Mouse (Mus musculus): ENCODE data around the gene Srebf2. TPM values are rescaled to one million over a fixed set of nuclear protein-coding genes. Genes with fewer than 3 reads are reported as not detected.

Srebf2 gene
- polyA plus RNA-seq, 1 experiment from 2014 or later = 276 TPM

- no peak overlapping the region for H3K4me2 ChIP-seq (replicated peaks)
- H3K9me3 ChIP-seq = no peaks in the 10 kb centered on the region
- H3K27ac ChIP-seq (replicated peaks) = no peak overlapping the region
- 77% methylated on average over 17 of the region's 17 CpGs for WGBS
- peaks cover 56% of the 10 kb centered on the region for H3K4me1 ChIP-seq
- ATAC-seq (ENCODE audit: low FRiP score, low read depth) = no peak
- no peak overlapping the region for H3K9ac ChIP-seq (replicated peaks)
- no peaks in the 10 kb centered on the region for H3K36me3 ChIP-seq
- H3K27me3 ChIP-seq = no peaks in the 10 kb centered on the region
- H3K4me3 ChIP-seq = no peak overlapping the region
Measured at GRCm38 (mm10) chr15:82158243-82159035, 11.5 kb downstream of the Srebf2 start.

- H3K4me3 ChIP-seq = no peak overlapping the region
- H3K9ac ChIP-seq (replicated peaks) = no peak overlapping the region
- ATAC-seq (ENCODE audit: low FRiP score, low read depth) = no peak
- no peaks in the 10 kb centered on the region for H3K9me3 ChIP-seq
- H3K27ac ChIP-seq (replicated peaks) = no peak overlapping the region
- no peak overlapping the region for H3K4me2 ChIP-seq (replicated peaks)
- WGBS = 89% methylated on average over 9 of the region's 9 CpGs
- no peaks in the 10 kb centered on the region for H3K27me3 ChIP-seq
- H3K4me1 ChIP-seq = peaks cover 55% of the 10 kb centered on the region
- no peaks in the 10 kb centered on the region for H3K36me3 ChIP-seq
Measured at GRCm38 (mm10) chr15:82159471-82159870, 12.5 kb downstream of the Srebf2 start.

- H3K27ac ChIP-seq (replicated peaks) = peak overlapping the region; percentile 8; the same call in 1 of the 2 replicates
- H3K4me2 ChIP-seq (replicated peaks) = no peak overlapping the region
- no peaks in the 10 kb centered on the region for H3K27me3 ChIP-seq
- no peak overlapping the region for H3K9ac ChIP-seq (replicated peaks)
- no peaks in the 10 kb centered on the region for H3K9me3 ChIP-seq
- 86% methylated on average over 11 of the region's 11 CpGs for WGBS
- H3K36me3 ChIP-seq = no peaks in the 10 kb centered on the region
- no peak overlapping the region for H3K4me3 ChIP-seq
- no peak for ATAC-seq (ENCODE audit: low FRiP score, low read depth)
- H3K4me1 ChIP-seq = peaks cover 57% of the 10 kb centered on the region
Measured at GRCm38 (mm10) chr15:82160731-82161640, 14.0 kb downstream of the Srebf2 start.

GRCm38 (mm10) chr15:82161965-82162600 is 15.1 kb downstream of the Srebf2 start:
- no peaks in the 10 kb centered on the region for H3K9me3 ChIP-seq
- peaks cover 67% of the 10 kb centered on the region for H3K4me1 ChIP-seq
- H3K27me3 ChIP-seq = no peaks in the 10 kb centered on the region
- ATAC-seq (ENCODE audit: low FRiP score, low read depth) = no peak
- 88% methylated on average over 12 of the region's 12 CpGs for WGBS
- no peak overlapping the region for H3K4me3 ChIP-seq
- H3K9ac ChIP-seq (replicated peaks) = no peak overlapping the region
- H3K27ac ChIP-seq (replicated peaks) = no peak overlapping the region
- no peaks in the 10 kb centered on the region for H3K36me3 ChIP-seq
- H3K4me2 ChIP-seq (replicated peaks) = no peak overlapping the region

GRCm38 (mm10) chr15:82163356-82164060 is 16.5 kb downstream of the Srebf2 start:
- H3K4me1 ChIP-seq = peaks cover 63% of the 10 kb centered on the region

GRCm38 (mm10) chr15:82164061-82164399 is 17.0 kb downstream of the Srebf2 start:
- WGBS = 55% methylated on average over 4 of the region's 4 CpGs
- peaks cover 58% of the 10 kb centered on the region for H3K4me1 ChIP-seq

More at GRCm38 (mm10) chr15:82163356-82164060, 16.5 kb downstream of the Srebf2 start:
- H3K27me3 ChIP-seq = no peaks in the 10 kb centered on the region
- H3K36me3 ChIP-seq = no peaks in the 10 kb centered on the region
- H3K27ac ChIP-seq (replicated peaks) = peak overlapping the region; percentile 49
- H3K4me3 ChIP-seq = no peak overlapping the region
- ATAC-seq (ENCODE audit: low FRiP score, low read depth) = no peak
- WGBS = 88% methylated on average over 10 of the region's 10 CpGs
- no peak overlapping the region for H3K4me2 ChIP-seq (replicated peaks)
- H3K9me3 ChIP-seq = no peaks in the 10 kb centered on the region
- no peak overlapping the region for H3K9ac ChIP-seq (replicated peaks)

GRCm38 (mm10) chr15:82164496-82164895 is 17.5 kb downstream of the Srebf2 start:
- no peak for ATAC-seq (ENCODE audit: low FRiP score, low read depth)
- WGBS = 88% methylated on average over 7 of the region's 7 CpGs
- Histone ChIP-seq H3K9me3 (no peaks in the 10 kb centered on the region), H3K9ac (replicated peaks) (0 out of 2 replicates have a peak overlapping the region, but pooled peaks have one; percentile 1), H3K27me3 (no peaks in the 10 kb centered on the region), H3K4me3 (no peak overlapping the region), H3K27ac (replicated peaks) (no peak overlapping the region), H3K4me2 (replicated peaks) (no peak overlapping the region), H3K36me3 (no peaks in the 10 kb centered on the region; the same call in 1 of the 2 replicates), H3K4me1 (peaks cover 53% of the 10 kb centered on the region)

More at GRCm38 (mm10) chr15:82164061-82164399, 17.0 kb downstream of the Srebf2 start:
- Histone ChIP-seq H3K4me3 (no peak overlapping the region), H3K9ac (replicated peaks) (no peak overlapping the region), H3K36me3 (no peaks in the 10 kb centered on the region), H3K27me3 (no peaks in the 10 kb centered on the region), H3K4me2 (replicated peaks) (no peak overlapping the region), H3K9me3 (no peaks in the 10 kb centered on the region), H3K27ac (replicated peaks) (peak overlapping the region; percentile 49; the same call in 1 of the 2 replicates)
- ATAC-seq (ENCODE audit: low FRiP score, low read depth) = no peak

- H3K27ac ChIP-seq (replicated peaks) = no peak overlapping the region
- H3K9me3 ChIP-seq = no peaks in the 10 kb centered on the region
- 54% methylated on average over 8 of the region's 8 CpGs for WGBS
- H3K36me3 ChIP-seq = peaks cover 10% of the 10 kb centered on the region
- no peaks in the 10 kb centered on the region for H3K27me3 ChIP-seq
- H3K4me3 ChIP-seq = no peak overlapping the region
- peaks cover 42% of the 10 kb centered on the region for H3K4me1 ChIP-seq
- no peak overlapping the region for H3K4me2 ChIP-seq (replicated peaks)
- no peak for ATAC-seq (ENCODE audit: low FRiP score, low read depth)
- 0 out of 2 replicates have a peak overlapping the region, but pooled peaks have one; percentile 34 for H3K9ac ChIP-seq (replicated peaks)
Measured at GRCm38 (mm10) chr15:82165332-82166239, 18.6 kb downstream of the Srebf2 start.

GRCm38 (mm10) chr15:82166240-82167100 is 19.5 kb downstream of the Srebf2 start:
- no peaks in the 10 kb centered on the region for H3K9me3 ChIP-seq
- ATAC-seq (ENCODE audit: low FRiP score, low read depth) = no peak
- peak overlapping the region; percentile 36 for H3K27ac ChIP-seq (replicated peaks)
- no peaks in the 10 kb centered on the region for H3K27me3 ChIP-seq
- H3K4me1 ChIP-seq = peaks cover 37% of the 10 kb centered on the region
- H3K36me3 ChIP-seq = peaks cover 19% of the 10 kb centered on the region
- H3K9ac ChIP-seq (replicated peaks) = peak overlapping the region; percentile 34; the same call in 1 of the 2 replicates
- 0 out of 2 replicates have a peak overlapping the region, but pooled peaks have one; percentile 7 for H3K4me2 ChIP-seq (replicated peaks)
- WGBS = 44% methylated on average over 22 of the region's 22 CpGs
- H3K4me3 ChIP-seq = no peak overlapping the region

Measured in midbrain, embryonic 12.5 days (tissue).